Mouse (Mus musculus): ENCODE results near the gene Nt5c1a.
A peak's percentile ranks its signal among the peaks of the same experiment; 100 is the strongest.
"Not testable (repeated sequence)": the region's sequence is repeated elsewhere in the genome, so short reads cannot be mapped to it uniquely, and the experiment has no call there.

The Nt5c1a gene

DNA sequence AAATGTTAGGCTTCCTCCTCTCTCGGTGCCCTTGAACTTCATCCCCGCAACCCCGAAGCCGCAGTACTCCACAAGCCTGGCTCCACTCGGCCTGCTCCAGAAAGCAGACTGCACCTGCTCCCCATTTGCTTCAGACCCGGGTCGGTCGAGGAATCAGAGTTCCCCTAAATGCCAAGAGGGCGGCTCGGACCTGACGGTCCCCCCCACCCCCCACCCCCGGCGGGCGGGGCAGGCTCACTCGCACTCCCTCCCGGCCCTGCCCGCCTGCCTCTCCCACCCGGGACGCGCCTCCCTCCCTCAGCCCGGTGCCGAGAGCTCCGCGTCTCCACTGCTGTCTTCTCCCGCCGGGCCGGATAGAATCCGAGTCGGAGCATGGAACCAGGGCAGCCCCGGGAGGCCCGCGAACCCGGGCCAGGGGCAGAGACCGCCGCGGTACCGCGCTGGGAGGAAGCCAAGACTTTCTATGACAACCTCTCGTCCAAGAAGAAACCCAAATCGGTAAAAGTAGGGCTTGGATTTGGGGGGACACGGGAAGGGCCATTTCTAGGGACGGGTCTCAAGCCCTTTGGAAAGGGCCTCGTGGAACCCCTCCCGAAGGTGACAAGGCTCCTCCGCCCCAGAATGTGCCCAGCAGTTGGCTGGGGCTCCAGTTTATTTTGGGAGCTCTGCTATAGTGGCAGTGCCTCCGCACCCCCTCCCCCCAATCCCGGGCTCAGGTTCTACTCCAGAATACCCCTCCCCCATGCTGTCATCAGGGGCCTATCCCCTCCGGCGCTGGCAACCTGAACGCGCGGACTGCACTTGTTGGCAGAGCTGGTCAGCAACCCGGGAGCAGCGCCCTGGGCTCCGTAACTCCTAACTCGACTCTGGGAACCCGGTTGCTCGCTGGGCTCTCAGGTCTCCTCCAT lies at the start of gene Nt5c1a:
Gene Nt5c1a, plus strand, starts transcription at position 319 of the 908 bp plus-strand sequence.
- DNase-seq (ENCODE audit: low spot score in 2 of 2) = no peak

DNA sequence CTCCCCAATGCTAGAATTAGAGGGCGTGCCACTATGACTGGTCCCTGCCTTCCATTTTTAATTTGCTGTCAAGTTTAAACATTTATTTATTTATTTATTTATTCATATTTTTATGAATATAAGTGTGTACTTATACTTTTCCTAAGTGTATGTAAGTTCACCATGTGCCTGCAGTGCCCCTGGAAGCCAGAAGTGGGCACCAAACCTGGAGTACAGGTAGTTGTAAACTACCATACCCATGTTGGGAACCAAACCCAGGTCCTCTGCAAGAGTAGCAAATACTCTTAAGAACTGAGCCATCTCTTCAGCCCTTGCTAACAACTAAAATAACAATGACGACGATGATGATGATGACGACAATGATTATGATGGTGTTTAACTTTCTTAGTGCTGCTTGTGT lies 49.3 kb upstream of the Nt5c1a start:
- no peak for DNase-seq (ENCODE audit: low spot score in 2 of 2)

- peak; percentile 58 to 83 for DNase-seq (ENCODE audit: low spot score in 2 of 2)
Observed at GRCm38 (mm10) chr4:123152976-123153375, 48.3 kb upstream of the Nt5c1a start.

DNA sequence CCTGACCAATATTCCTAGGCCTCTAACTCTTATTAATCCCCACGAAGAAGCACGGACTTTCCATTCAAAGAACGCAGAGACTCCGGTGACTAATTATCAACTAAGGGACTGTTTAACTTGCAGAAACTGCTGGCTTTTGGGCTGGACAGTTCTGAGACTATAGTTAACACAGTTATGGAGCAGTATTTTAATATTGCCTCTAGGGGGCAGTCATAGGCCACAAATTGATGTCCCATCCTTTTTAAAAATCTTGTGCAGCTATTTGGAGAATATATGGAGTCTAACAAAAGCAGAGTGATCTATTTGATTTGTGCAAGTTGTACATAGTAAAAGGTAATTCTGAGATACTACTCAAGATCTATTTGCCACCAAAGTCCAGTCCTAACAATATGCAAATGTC lies 46.3 kb upstream of the Nt5c1a start:
- peak in 1 of 2 experiments; percentile 55 for DNase-seq (ENCODE audit: low spot score in 2 of 2)

DNA sequence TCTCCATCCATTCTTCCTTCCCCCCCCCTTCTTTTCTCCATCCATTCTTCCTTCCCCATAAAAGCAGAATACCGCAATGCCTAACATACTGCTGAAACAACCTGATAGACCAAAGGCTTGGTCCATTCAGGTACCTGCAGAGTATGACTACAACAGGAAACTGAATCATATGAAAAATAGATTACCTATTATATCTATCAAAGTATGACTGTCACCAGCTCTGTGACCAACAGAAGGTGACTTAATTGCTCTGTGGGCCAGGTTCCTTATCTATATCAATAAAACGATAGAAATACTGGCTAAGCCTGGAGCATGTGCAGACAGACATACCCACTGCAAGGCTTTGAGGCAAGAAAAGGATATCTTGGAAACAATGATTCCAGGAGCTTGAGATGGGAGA lies 45.9 kb upstream of the Nt5c1a start:
- no peak for DNase-seq (ENCODE audit: low spot score in 2 of 2)

- no peak for DNase-seq (ENCODE audit: low spot score in 2 of 2)
Observed at GRCm38 (mm10) chr4:123155840-123156239, 45.5 kb upstream of the Nt5c1a start.

DNA sequence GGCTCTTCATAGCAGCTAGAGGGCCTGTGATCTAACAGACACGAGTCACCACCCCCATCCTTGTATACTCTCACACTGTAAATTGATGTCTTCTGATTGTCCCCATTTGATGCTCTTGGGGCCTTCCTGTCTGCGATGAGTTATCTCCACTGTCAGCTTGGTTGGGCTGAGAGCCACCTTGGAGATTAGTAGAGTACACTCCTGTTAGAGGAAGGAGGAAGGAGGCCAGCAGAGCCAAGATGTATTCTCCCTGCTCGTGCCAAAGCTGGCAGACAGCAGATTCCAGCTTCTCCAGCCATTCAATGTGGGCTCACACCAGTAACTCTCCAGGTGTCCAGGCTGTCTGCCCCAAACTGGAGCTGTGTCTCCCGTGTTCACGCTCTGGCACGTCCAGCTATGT lies 40.7 kb upstream of the Nt5c1a start:
- no peak for DNase-seq (ENCODE audit: low spot score in 2 of 2)

DNA sequence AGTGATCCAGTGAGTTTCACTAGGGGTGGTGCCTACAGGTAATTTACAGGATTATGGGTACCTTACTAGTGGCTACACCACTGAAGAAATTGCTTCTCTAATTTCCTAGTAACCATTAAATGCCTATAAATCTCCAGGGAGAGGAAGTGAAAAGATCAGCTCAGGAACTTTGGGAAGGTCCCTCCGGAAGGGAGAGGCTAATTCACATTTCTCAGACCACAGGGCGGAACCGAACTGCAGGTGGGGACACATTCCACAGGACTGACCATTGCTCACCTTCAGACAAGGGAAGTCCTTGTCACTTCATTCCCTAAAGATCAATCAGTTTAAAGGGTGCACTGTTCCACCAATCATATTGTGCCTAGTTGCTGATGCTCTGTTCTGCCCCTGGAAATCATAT lies 40.1 kb upstream of the Nt5c1a start:
- DNase-seq (ENCODE audit: low spot score in 2 of 2) = not testable (repeated sequence)

GRCm38 (mm10) chr4:123162305-123162917 lies 38.9 kb upstream of the Nt5c1a start:
- DNase-seq (ENCODE audit: low spot score in 2 of 2) = no peak

- DNase-seq (ENCODE audit: low spot score in 2 of 2) = peak; percentile 56 to 71
Observed at GRCm38 (mm10) chr4:123164157-123164556, 37.1 kb upstream of the Nt5c1a start.

- DNase-seq (ENCODE audit: low spot score in 2 of 2) = no peak
Observed at GRCm38 (mm10) chr4:123171811-123172210, 29.5 kb upstream of the Nt5c1a start.

DNA sequence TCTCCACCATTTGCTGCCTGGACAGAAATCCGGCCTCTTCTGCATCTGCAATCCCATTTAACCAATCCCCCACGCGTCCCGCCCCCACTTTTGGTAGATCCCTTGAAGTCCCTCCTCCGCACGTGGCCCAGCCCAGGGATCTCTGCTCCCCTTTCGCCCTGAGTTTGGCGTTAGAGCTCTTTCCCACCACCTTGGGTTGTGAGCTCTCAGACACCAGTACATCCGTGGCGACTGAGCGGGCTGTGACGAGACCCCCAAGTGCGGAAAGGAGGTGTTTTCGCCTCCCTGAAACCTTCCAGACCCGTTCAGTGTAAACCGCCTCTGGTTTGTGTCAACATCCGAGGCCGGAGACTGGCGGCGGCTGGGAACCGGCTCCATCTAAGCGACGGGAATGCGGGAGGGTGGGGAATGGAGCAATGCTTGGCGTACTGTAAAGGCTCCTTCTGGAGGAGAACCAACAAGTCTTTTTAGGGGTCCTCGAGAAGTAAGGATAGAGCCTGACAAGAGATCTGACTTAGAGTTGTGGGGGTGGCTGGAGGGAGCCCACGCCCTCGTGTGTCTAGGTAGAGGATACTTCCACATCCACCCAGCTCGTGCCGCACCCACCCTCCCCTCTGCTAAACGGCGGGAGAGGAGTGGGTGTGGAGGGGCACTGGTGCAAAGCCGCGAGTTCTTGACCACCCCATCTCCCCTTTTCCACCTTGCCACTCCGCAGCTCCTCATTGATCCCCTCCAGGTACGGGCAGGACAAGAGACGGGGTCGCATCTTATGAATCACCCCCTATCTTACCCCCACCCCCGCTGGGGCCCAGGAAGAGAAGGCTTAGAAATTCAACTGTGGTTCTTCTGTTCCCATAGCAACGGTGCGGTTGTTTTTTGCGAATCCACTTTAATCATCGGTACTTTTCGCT lies 18.7 kb upstream of the Nt5c1a start, which contains the start of gene Hpcal4:
Gene Hpcal4, plus strand, starts transcription at position 900 of the 911 bp plus-strand sequence.
- DNase-seq (ENCODE audit: low spot score in 2 of 2) = peak in 1 of 2 experiments; percentile 67

- peak; percentile 89 to 95 for DNase-seq (ENCODE audit: low spot score in 2 of 2)
Observed at GRCm38 (mm10) chr4:123183239-123184056, 17.9 kb upstream of the Nt5c1a start.

- DNase-seq (ENCODE audit: low spot score in 2 of 2) = peak in 1 of 2 experiments; percentile 45
Observed at GRCm38 (mm10) chr4:123184816-123185215, 16.5 kb upstream of the Nt5c1a start.

- DNase-seq (ENCODE audit: low spot score in 2 of 2) = peak; percentile 69 to 72
Observed at GRCm38 (mm10) chr4:123192336-123192735, 9.0 kb upstream of the Nt5c1a start.

GRCm38 (mm10) chr4:123193791-123194190 lies 7.5 kb upstream of the Nt5c1a start:
- peak in 1 of 2 experiments; percentile 47 for DNase-seq (ENCODE audit: low spot score in 2 of 2)

- no peak for DNase-seq (ENCODE audit: low spot score in 2 of 2)
Observed at GRCm38 (mm10) chr4:123196695-123197094, 4.6 kb upstream of the Nt5c1a start.

GRCm38 (mm10) chr4:123200771-123201185 lies 526 bp upstream of the Nt5c1a start:
- peak in 1 of 2 experiments; percentile 59 for DNase-seq (ENCODE audit: low spot score in 2 of 2)

DNA sequence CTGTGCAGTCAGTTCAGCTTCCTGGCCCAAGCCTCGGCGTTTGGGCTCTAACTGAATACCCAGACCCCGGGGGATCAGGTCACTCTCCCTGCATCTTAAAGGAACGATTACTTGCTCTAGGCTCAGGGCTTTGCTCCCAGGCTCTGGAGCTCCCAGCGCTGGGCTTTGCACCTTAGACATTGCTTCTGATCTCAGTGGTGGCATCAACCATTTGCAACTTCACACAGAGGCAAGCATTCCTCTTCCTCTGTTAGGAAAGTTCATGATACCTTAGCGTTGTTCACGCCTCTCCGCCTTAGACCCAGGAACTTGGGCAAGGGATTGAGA lies 753 bp downstream of the Nt5c1a start:
- DNase-seq (ENCODE audit: low spot score in 2 of 2) = no peak

DNA sequence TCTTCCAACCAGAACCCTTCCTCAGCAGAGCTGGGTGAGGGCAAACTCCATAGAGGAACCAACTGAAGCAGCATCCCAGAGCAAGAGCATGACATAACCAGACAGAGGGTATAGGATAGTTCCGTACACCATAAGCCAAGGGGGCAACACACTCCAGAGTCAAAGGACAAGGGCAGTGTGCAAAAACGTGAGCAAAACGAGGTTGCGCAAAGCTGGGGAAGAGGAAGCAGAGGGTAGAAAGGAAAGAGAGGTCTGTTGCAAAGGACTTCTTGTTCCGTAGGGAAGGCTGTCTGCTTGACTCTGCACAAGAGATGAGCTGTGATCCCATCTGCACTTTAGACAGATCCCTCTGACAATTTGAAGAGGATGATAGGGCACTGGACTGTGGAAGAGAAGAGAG lies 6.0 kb downstream of the Nt5c1a start:
- no peak for DNase-seq (ENCODE audit: low spot score in 2 of 2)

- DNase-seq (ENCODE audit: low spot score in 2 of 2) = no peak
Observed at GRCm38 (mm10) chr4:123210996-123211395, 9.7 kb downstream of the Nt5c1a start.
